Mouse (Mus musculus): Measurements from ENCODE around the gene Slc25a27. TPM values are rescaled to one million over a fixed set of nuclear protein-coding genes. Genes with fewer than 3 reads are reported as not detected.

Gene Slc25a27
- polyA plus RNA-seq, 1 experiment from 2014 or later, result 27.2 TPM

DNA sequence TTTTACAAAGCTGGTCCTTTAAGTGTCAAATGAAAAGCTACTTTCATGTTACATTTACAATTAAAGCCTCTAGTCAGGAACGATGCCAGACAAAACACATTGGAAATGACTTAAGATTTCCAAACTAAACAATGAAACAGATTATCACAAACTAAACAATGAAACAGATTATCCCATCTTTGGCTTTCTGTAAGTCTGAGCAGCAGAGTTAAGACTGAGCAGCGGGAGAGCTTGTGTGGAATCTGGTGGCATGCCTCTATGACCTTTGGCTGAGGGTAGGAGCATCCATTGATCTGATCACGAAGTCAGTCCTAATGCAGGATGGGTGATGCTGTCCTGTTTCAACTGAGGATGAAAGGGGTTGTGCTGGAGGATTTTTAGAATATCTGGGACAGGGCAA, 54.8 kb downstream of the Slc25a27 start:
- 76% methylated on average over 3 of the region's 3 CpGs for WGBS
- H3K27me3 ChIP-seq (ENCODE audit: control insufficient read depth, insufficient read depth, low read length), result no peaks in the 10 kb centered on the region
- no peak overlapping the region for H3K4me3 ChIP-seq (ENCODE audit: low read depth, low read length)
- no peak overlapping the region for H3K9ac ChIP-seq (ENCODE audit: low read length)
- H3K36me3 ChIP-seq (ENCODE audit: control insufficient read depth, insufficient read depth, low read length), result no peaks in the 10 kb centered on the region
- H3K27ac ChIP-seq (replicated peaks; ENCODE audit: low read depth, low read length), result no peak overlapping the region
- ATAC-seq (ENCODE audit: insufficient number of reproducible peaks, low FRiP score, low TSS enrichment, low read depth) (no peak), DNase-seq (ENCODE audit: low spot score) (no peak)
- no peaks in the 10 kb centered on the region for H3K4me1 ChIP-seq (ENCODE audit: control insufficient read depth, insufficient read depth, low read length)
- H3K9me3 ChIP-seq (ENCODE audit: control insufficient read depth, low read length), result no peaks in the 10 kb centered on the region
- H3K4me2 ChIP-seq (ENCODE audit: low read depth, severe bottlenecking), result no peak overlapping the region

DNA sequence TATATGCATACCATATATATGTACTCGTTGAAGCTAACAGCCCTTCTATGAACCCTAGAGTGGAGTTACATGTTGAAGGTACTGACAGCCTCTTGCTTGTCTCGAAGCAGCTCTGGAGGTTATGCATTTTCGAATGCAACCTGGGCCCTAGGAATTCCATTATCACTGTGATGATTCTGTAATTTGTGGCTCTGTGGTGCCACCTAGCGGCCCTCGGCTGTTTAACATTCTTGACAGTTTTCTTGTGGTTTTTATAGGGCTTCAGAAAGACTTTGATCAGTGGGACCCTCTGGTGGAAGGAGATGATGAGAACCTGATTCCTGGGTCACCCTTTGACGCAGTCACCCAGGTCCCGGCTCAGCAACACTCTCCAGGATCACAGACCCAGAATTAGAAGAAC, 55.4 kb downstream of the Slc25a27 start:
- ATAC-seq (ENCODE audit: insufficient number of reproducible peaks, low FRiP score, low TSS enrichment, low read depth) (no peak), DNase-seq (ENCODE audit: low spot score) (peak; percentile 87)
- 23% methylated on average over 7 of the region's 7 CpGs for whole genome bisulfite sequencing
- Histone ChIP-seq H3K4me3 (ENCODE audit: low read depth, low read length) (no peak overlapping the region), H3K4me1 (ENCODE audit: control insufficient read depth, insufficient read depth, low read length) (no peaks in the 10 kb centered on the region), H3K27ac (replicated peaks; ENCODE audit: low read depth, low read length) (no peak overlapping the region), H3K4me2 (ENCODE audit: low read depth, severe bottlenecking) (no peak overlapping the region), H3K27me3 (ENCODE audit: control insufficient read depth, insufficient read depth, low read length) (no peaks in the 10 kb centered on the region), H3K36me3 (ENCODE audit: control insufficient read depth, insufficient read depth, low read length) (no peaks in the 10 kb centered on the region), H3K9me3 (ENCODE audit: control insufficient read depth, low read length) (no peaks in the 10 kb centered on the region), H3K9ac (ENCODE audit: low read length) (no peak overlapping the region)

DNA sequence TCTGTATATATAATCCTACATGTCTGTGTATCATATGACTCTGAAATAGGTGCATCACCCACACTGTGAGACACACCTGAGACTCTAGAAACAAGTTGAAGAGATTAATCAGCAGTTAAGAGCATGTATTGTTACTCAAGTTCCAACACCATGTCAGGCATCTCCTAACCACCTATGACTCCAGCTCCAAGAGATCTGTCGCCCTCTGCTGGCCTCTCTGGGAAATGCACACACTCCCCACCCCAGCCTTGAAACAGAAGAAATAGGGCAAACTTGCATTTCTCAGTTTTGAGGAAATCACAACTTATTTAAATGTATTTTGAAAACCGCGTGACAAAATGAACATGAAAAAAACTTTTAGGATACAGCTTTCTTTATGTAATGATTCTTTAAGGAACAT, 60.3 kb downstream of the Slc25a27 start:
- ATAC-seq (ENCODE audit: insufficient number of reproducible peaks, low FRiP score, low TSS enrichment, low read depth) (no peak), DNase-seq (ENCODE audit: low spot score) (peak; percentile 86)
- no peak overlapping the region for H3K4me2 ChIP-seq (ENCODE audit: low read depth, severe bottlenecking)
- H3K4me1 ChIP-seq (ENCODE audit: control insufficient read depth, insufficient read depth, low read length), result no peaks in the 10 kb centered on the region
- no peaks in the 10 kb centered on the region for H3K9me3 ChIP-seq (ENCODE audit: control insufficient read depth, low read length)
- H3K4me3 ChIP-seq (ENCODE audit: low read depth, low read length), result no peak overlapping the region
- H3K9ac ChIP-seq (ENCODE audit: low read length), result no peak overlapping the region
- WGBS, result 15% methylated on average over 3 of the region's 3 CpGs
- no peaks in the 10 kb centered on the region for H3K27me3 ChIP-seq (ENCODE audit: control insufficient read depth, insufficient read depth, low read length)
- H3K27ac ChIP-seq (replicated peaks; ENCODE audit: low read depth, low read length), result no peak overlapping the region
- H3K36me3 ChIP-seq (ENCODE audit: control insufficient read depth, insufficient read depth, low read length), result no peaks in the 10 kb centered on the region

DNA sequence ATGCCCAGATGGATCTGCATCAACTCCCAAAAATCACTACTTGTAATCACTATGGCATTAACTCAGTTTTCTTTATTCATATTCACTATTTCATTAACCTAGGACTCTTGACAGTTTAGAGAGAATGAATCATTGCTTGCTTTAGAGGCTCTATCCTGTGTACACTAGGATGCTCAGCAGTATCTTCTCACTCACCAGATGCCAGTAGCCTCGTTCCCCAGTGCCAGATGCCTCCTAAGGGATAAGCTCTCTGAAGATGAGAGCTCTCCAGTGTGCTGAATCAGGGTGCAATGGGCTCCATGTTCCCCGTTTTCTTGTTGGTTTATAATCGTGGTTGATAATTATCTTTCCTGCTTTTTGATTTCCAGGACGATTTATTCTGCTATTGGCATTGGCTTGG, 68.3 kb downstream of the Slc25a27 start:
- H3K9me3 ChIP-seq (ENCODE audit: control insufficient read depth, low read length), result 0 out of 2 replicates have a peak, but pooled peaks cover 3% of the 10 kb centered on the region
- no peaks in the 10 kb centered on the region for H3K4me1 ChIP-seq (ENCODE audit: control insufficient read depth, insufficient read depth, low read length)
- no peak overlapping the region for H3K9ac ChIP-seq (ENCODE audit: low read length)
- no peak overlapping the region for H3K4me2 ChIP-seq (ENCODE audit: low read depth, severe bottlenecking)
- no peaks in the 10 kb centered on the region for H3K36me3 ChIP-seq (ENCODE audit: control insufficient read depth, insufficient read depth, low read length)
- ATAC-seq (ENCODE audit: insufficient number of reproducible peaks, low FRiP score, low TSS enrichment, low read depth) (no peak), DNase-seq (ENCODE audit: low spot score) (no peak)
- WGBS, result 64% methylated on average over 4 of the region's 4 CpGs
- H3K27ac ChIP-seq (replicated peaks; ENCODE audit: low read depth, low read length), result no peak overlapping the region
- no peak overlapping the region for H3K4me3 ChIP-seq (ENCODE audit: low read depth, low read length)
- no peaks in the 10 kb centered on the region for H3K27me3 ChIP-seq (ENCODE audit: control insufficient read depth, insufficient read depth, low read length)

DNA sequence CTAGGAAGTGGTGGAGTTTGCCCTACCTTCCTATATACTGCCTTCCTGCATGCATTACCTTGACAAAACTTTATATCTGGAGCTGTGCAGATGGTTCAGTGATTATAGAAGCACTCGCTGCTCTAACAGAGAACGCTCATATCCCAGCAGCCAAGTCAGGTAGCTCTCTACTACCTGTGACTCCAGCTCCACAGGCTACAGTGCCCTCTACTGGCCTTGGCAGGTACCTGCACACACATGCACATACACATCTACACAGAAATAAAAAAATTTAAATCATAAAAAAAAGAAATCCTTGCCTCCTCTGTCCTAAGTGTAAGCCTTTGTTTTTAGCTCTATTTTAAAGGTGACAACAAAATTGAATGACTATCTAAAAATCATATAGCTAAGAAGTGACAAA, 69.3 kb downstream of the Slc25a27 start:
- no peak overlapping the region for H3K4me3 ChIP-seq (ENCODE audit: low read depth, low read length)
- DNase-seq (ENCODE audit: low spot score), result no peak
- 95% methylated on average over 2 of the region's 2 CpGs for WGBS
- H3K36me3 ChIP-seq (ENCODE audit: control insufficient read depth, insufficient read depth, low read length), result no peaks in the 10 kb centered on the region
- no peak for ATAC-seq (ENCODE audit: insufficient number of reproducible peaks, low FRiP score, low TSS enrichment, low read depth)
- H3K27ac ChIP-seq (replicated peaks; ENCODE audit: low read depth, low read length), result no peak overlapping the region
- no peak overlapping the region for H3K9ac ChIP-seq (ENCODE audit: low read length)
- no peaks in the 10 kb centered on the region for H3K4me1 ChIP-seq (ENCODE audit: control insufficient read depth, insufficient read depth, low read length)
- no peak overlapping the region for H3K4me2 ChIP-seq (ENCODE audit: low read depth, severe bottlenecking)
- 0 out of 2 replicates have a peak, but pooled peaks cover 3% of the 10 kb centered on the region for H3K9me3 ChIP-seq (ENCODE audit: control insufficient read depth, low read length)
- H3K27me3 ChIP-seq (ENCODE audit: control insufficient read depth, insufficient read depth, low read length), result no peaks in the 10 kb centered on the region

DNA sequence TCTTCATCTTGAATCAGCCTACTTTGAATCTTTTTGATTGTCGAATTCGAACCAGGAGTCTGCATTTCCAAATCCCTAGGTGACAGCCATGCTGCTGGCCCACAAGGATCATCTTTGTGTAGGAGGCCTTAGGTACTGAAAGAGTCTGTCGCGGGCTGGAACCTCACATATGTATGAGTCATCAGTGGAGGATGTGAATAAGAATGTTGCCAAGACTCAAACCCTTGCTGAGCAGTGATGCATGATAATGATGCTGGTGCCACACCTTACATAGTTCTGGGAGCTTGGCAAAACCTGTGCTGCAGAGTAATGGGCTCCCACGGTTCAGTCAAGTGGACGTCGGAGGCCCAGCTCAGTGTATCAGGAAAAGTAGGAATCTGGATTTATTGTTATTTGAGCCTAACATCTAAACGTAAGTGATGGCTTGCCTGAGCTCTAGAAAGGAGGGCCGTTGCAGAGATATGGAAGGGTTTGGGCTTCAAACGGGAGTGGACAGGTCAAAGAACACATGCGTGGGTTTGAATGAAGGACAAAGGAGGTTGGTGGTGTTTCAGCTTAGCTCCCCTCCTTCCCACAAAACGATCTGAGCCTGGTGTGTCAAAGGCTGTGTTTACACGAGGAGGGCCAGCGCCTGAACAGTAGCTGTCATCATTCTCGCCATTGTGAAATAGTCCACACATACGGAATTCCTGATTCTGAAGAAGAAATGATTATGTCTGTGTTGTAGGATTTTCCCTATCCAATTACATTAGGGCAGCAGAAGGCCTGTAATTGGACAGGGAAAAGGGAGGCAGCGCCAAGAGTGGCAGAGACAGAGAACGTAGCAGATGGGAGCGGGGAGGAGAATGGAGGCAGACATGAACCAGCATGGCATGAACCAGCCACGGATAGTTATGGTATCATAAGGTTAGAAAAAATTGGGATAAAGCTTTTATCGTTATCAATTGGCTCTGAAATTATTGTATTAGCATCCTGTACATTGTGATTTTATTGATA, 74.4 kb downstream of the Slc25a27 start:
- Histone ChIP-seq H3K4me1 (ENCODE audit: control insufficient read depth, insufficient read depth, low read length) (no peaks in the 10 kb centered on the region), H3K9ac (ENCODE audit: low read length) (no peak overlapping the region), H3K27me3 (ENCODE audit: control insufficient read depth, insufficient read depth, low read length) (no peaks in the 10 kb centered on the region), H3K36me3 (ENCODE audit: control insufficient read depth, insufficient read depth, low read length) (no peaks in the 10 kb centered on the region), H3K27ac (replicated peaks; ENCODE audit: low read depth, low read length) (no peak overlapping the region), H3K4me2 (ENCODE audit: low read depth, severe bottlenecking) (no peak overlapping the region), H3K4me3 (ENCODE audit: low read depth, low read length) (no peak overlapping the region), H3K9me3 (ENCODE audit: control insufficient read depth, low read length) (0 out of 2 replicates have a peak, but pooled peaks cover 1% of the 10 kb centered on the region)
- no peak for DNase-seq (ENCODE audit: low spot score)
- WGBS, result 93% methylated on average over 21 of the region's 21 CpGs
- ATAC-seq (ENCODE audit: insufficient number of reproducible peaks, low FRiP score, low TSS enrichment, low read depth), result no peak

Other genes with a start within 250 kb of the Slc25a27 start
- not detected in 2 replicates for gene Mep1a, start 164.4 kb downstream of the Slc25a27 start, polyA plus RNA-seq (2014; fragmentation: Nextera tagmentation; extraction: Ambion mirVana)
- gene Ankrd66, start 123.6 kb downstream of the Slc25a27 start, polyA plus RNA-seq (2014; fragmentation: Nextera tagmentation; extraction: Ambion mirVana), result 0.14 TPM in 1 of 2 replicates, not detected in the other
- gene Pla2g7, start 99.1 kb downstream of the Slc25a27 start, polyA plus RNA-seq (2014; fragmentation: Nextera tagmentation; extraction: Ambion mirVana), result 3.0 and 3.5 TPM in 2 replicates
- gene Tdrd6, start 36.9 kb downstream of the Slc25a27 start, polyA plus RNA-seq (2014; fragmentation: Nextera tagmentation; extraction: Ambion mirVana), result 0.51 TPM in 1 of 2 replicates, not detected in the other
- 25.8 and 25.9 TPM in 2 replicates for gene Cyp39a1, start 211 bp upstream of the Slc25a27 start, polyA plus RNA-seq (2014; fragmentation: Nextera tagmentation; extraction: Ambion mirVana)
- 1.7 and 2.5 TPM in 2 replicates for gene Rcan2, start 134.1 kb upstream of the Slc25a27 start, polyA plus RNA-seq (2014; fragmentation: Nextera tagmentation; extraction: Ambion mirVana)

Measured in limb, embryonic 11.5 days (tissue).